Mouse (Mus musculus) heart, postnatal 0 days (tissue): Measurements from ENCODE around the gene Slc25a11. TPM values are rescaled to one million over a fixed set of nuclear protein-coding genes. Genes with fewer than 3 reads are reported as not detected.

Experiments
- ATAC-seq: fragments of 200-750 bp; cut with Nextera tagmentation; 2 replicates; pipeline ENCODE4 v1.8.0; 2017; ENCODE audit warnings: low read depth, moderate number of reproducible peaks, moderate library complexity; ENCODE audit not compliant: insufficient read depth
- DNase-seq: peaks from one replicate; pipeline ENCODE4 v3.0.0-alpha.2; 2016; ENCODE audit warnings: low spot score
- H3K27ac ChIP-seq: fragments of 300-500 bp; sonication (generic); 2 replicates; pipeline ENCODE4 v1.5.1; 2014; ENCODE audit warnings: low read depth, mild to moderate bottlenecking
- H3K27me3 ChIP-seq: fragments of 300-500 bp; sonication (generic); 2 replicates; pipeline ENCODE4 v1.6.1; 2014; ENCODE audit warnings: low read length, mixed read lengths; ENCODE audit not compliant: control insufficient read depth, insufficient read depth
- H3K36me3 ChIP-seq: fragments of 300-500 bp; sonication (generic); replicated peaks from 2 replicates; pipeline ENCODE4 v1.6.1; 2014; ENCODE audit warnings: low read length, mixed read lengths; ENCODE audit not compliant: control insufficient read depth, insufficient read depth
- H3K4me1 ChIP-seq: fragments of 300-500 bp; sonication (generic); 2 replicates; pipeline ENCODE4 v1.6.1; 2014; ENCODE audit warnings: antibody characterized with exemption; ENCODE audit not compliant: control insufficient read depth, insufficient read depth
- H3K4me2 ChIP-seq: fragments of 300-500 bp; sonication (generic); 2 replicates; pipeline ENCODE4 v1.6.1; 2014; ENCODE audit warnings: low read depth, mild to moderate bottlenecking, low read length, moderate library complexity
- H3K4me3 ChIP-seq: fragments of 300-500 bp; sonication (generic); 2 replicates; pipeline ENCODE4 v1.5.1; 2014; ENCODE audit warnings: low read depth, low read length
- H3K9ac ChIP-seq: fragments of 300-500 bp; sonication (generic); replicated peaks from 2 replicates; pipeline ENCODE4 v1.6.1; 2014; ENCODE audit warnings: low read depth, low read length, mixed read lengths
- H3K9me3 ChIP-seq: fragments of 300-500 bp; sonication (generic); replicated peaks from 2 replicates; pipeline ENCODE4 v1.6.1; 2016; ENCODE audit warnings: low read length; ENCODE audit not compliant: control insufficient read depth
- CTCF ChIP-seq: IDR thresholded peaks from 2 replicates; pipeline ENCODE4 v1.5.1; 2016; ENCODE audit warnings: antibody characterized with exemption, control low read depth, low read depth
- EP300 ChIP-seq: IDR thresholded peaks from 2 replicates; pipeline ENCODE4 v1.6.1; 2016; ENCODE audit warnings: antibody characterized with exemption, low read depth
- WGBS: fragments of 180-500 bp; shearing (Covaris S2); extraction: QIAGEN DNeasy Blood & Tissue Kit; methylation state at CpG from one replicate; pipeline ENCODE4 v1.1.7; 2014; 5-methylcytosine and 5-hydroxymethylcytosine counted together
- polyA plus RNA-seq: library from polyadenylated mRNA; unstranded; fragments of >200 nt; fragmentation: Nextera tagmentation; extraction: Ambion mirVana; gene quantifications from 2 replicates; pipeline ENCODE4 v1.2.1, GENCODE M21; 2015
- total RNA-seq: library from RNA; depleted of rRNA; stranded (reverse); fragments of >200 nt; gene quantifications from 2 replicates; pipeline ENCODE4 v1.2.3, GENCODE M21; 2014; ENCODE audit warnings: low replicate concordance

Slc25a11 gene
- total and polyA plus RNA-seq, 2 experiments from 2014 or later, result 446 to 532 TPM

DNA sequence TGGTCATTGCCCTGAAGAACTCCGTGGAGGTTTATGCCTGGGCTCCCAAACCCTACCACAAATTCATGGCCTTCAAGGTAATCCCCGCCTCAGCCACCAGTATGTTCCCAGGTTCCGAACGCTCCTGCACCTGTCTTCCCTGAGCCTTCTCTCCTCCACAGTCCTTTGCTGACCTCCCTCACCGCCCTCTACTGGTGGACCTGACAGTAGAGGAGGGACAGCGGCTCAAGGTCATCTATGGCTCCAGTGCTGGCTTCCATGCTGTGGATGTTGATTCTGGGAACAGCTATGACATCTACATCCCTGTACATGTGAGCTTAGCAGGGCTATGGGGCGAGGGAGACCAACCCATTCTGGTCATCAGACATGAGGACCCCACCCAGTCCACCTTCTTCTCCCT lies 34.8 kb downstream of the Slc25a11 start:
- TF ChIP-seq CTCF (peak; percentile 32; the same call in 1 of the 2 replicates), EP300 (no peak)
- WGBS, result 75% methylated on average over 7 of the region's 7 CpGs
- H3K4me1 ChIP-seq, result peaks cover 15% of the 10 kb centered on the region
- H3K36me3 ChIP-seq, result peaks cover 59% of the 10 kb centered on the region
- H3K4me3 ChIP-seq, result no peak overlapping the region
- no peak overlapping the region for H3K9ac ChIP-seq
- H3K4me2 ChIP-seq, result no peak overlapping the region
- no peak overlapping the region for H3K27ac ChIP-seq
- no peak for ATAC-seq
- no peak for DNase-seq
- H3K27me3 ChIP-seq, result peaks cover 8% of the 10 kb centered on the region; the same call in 1 of the 2 replicates
- H3K9me3 ChIP-seq, result no peaks in the 10 kb centered on the region

GRCm38 (mm10) chr11:70610752-70611151 lies 36.5 kb downstream of the Slc25a11 start:
- no peak for DNase-seq
- Histone ChIP-seq H3K4me1 (peaks cover 15% of the 10 kb centered on the region), H3K4me3 (no peak overlapping the region), H3K4me2 (no peak overlapping the region), H3K36me3 (peaks cover 76% of the 10 kb centered on the region), H3K27ac (no peak overlapping the region), H3K9me3 (no peaks in the 10 kb centered on the region), H3K9ac (no peak overlapping the region), H3K27me3 (peaks cover 1% of the 10 kb centered on the region; the same call in 1 of the 2 replicates)
- no peak for TF ChIP-seq CTCF
- ATAC-seq, result no peak
- 88% methylated on average over 4 of the region's 4 CpGs for WGBS

- no peak overlapping the region for H3K4me2 ChIP-seq
- ATAC-seq (no peak), DNase-seq (no peak)
- H3K36me3 ChIP-seq, result peaks cover 88% of the 10 kb centered on the region
- 86% methylated on average over 26 of the region's 26 CpGs for WGBS
- H3K4me3 ChIP-seq, result no peak overlapping the region
- no peak for TF ChIP-seq EP300
- peak; percentile 35 for TF ChIP-seq CTCF
- no peaks in the 10 kb centered on the region for H3K4me1 ChIP-seq
- no peaks in the 10 kb centered on the region for H3K27me3 ChIP-seq
- no peak overlapping the region for H3K9ac ChIP-seq
- H3K27ac ChIP-seq, result no peak overlapping the region
- H3K9me3 ChIP-seq, result no peaks in the 10 kb centered on the region
Measured at GRCm38 (mm10) chr11:70608381-70609066, 38.8 kb downstream of the Slc25a11 start.

DNA sequence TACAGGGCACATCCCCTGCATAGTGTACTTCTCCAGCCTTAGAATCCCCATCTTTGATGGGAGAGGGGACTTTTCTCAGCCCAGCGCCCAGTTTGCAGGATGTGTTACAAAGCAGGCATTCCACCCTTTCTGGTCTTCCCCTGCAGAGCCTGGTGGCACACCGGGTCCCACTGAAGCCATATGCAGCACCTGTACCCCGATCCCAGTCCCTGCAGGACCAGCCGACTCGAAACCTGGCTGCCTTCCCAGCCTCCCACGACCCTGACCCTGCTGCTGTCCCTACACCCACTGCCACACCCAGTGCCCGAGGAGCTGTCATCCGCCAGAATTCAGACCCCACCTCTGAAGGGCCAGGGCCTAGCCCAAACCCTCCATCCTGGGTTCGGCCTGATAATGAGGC lies 39.7 kb downstream of the Slc25a11 start:
- WGBS, result 88% methylated on average over 9 of the region's 9 CpGs
- no peak for ATAC-seq
- peaks cover 85% of the 10 kb centered on the region for H3K36me3 ChIP-seq
- H3K4me1 ChIP-seq, result no peaks in the 10 kb centered on the region
- no peak overlapping the region for H3K27ac ChIP-seq
- H3K27me3 ChIP-seq, result no peaks in the 10 kb centered on the region
- no peak overlapping the region for H3K9ac ChIP-seq
- no peak overlapping the region for H3K4me2 ChIP-seq
- H3K4me3 ChIP-seq, result no peak overlapping the region
- no peak for DNase-seq
- no peak for TF ChIP-seq CTCF
- no peak for TF ChIP-seq EP300
- H3K9me3 ChIP-seq, result no peaks in the 10 kb centered on the region

DNA sequence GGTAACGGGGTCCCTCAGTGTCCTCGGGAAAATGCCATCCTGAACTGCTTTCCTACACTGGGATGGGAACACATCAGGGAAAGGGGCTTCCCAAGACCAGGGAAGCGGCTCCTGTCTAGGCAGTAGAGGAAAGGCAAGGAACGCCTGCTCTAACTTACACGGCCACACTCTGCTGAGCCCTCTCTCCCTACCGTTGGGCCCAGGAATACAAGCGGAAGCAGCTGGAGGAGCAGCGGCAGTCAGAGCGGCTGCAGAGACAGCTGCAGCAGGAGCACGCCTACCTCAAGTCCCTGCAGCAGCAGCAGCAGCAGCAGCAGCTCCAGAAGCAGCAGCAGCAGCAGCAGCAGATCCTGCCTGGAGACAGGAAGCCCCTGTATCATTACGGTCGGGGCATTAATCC lies 40.6 kb downstream of the Slc25a11 start:
- Histone ChIP-seq H3K9me3 (no peaks in the 10 kb centered on the region), H3K27ac (no peak overlapping the region), H3K4me1 (no peaks in the 10 kb centered on the region), H3K27me3 (no peaks in the 10 kb centered on the region), H3K9ac (no peak overlapping the region), H3K4me3 (no peak overlapping the region), H3K36me3 (peaks cover 83% of the 10 kb centered on the region), H3K4me2 (no peak overlapping the region)
- no peak for DNase-seq
- WGBS, result 73% methylated on average over 12 of the region's 12 CpGs
- no peak for ATAC-seq
- TF ChIP-seq EP300 (no peak), CTCF (no peak)
